7 mouse cellular contexts compared by ENCODE assay signal in the genomic region with DNA sequence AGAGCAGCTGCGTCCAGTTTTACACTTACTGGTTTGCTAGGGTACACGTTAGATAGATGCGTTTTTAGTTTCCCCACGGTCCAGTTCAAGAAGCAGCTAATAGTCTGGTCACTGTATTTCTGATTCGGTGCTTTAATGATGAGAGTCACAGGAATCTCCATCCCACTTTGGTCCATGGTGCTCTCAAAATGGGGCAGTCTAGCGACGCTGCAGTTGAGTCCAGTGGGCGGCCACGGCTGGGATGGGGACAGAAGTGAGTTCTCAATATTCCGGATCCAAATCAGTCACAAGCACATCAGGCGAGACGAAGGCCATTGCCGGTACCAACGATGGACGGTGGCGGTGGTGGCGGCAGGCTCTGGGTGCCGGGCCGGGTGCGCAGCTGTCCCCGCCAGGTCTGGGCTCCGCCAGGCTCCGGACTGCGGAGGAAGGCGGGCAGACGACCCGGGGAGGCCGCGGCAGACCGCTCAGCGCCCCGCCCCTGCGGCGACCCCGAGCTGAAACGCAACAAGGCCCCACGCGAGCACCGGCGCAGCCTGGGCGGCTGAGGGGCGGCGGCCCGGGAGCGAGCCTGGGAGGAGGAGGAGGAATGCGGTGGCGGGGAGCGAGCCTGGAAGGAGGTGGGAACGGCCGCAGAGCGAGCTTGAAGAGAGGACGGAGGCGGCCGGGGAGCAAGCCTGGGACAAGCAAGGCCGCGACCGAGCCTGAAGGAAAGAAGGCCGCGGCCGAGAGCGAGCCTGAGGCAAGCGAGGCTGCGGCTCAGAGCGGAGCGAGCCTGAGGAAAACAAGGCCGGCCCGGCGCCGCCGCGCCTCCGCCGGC. TPM values are rescaled to one million over a fixed set of nuclear protein-coding genes. Genes with fewer than 3 reads are reported as not detected.
DNase-seq lines count a peak whose midpoint lies in the region; ATAC-seq and TF ChIP-seq lines count a peak whose summit lies in the region.

No protein-coding gene starts in this region.

- in situ Hi-C loops in Patski (cut with MboI; ENCODE audit: low pct_unique_long_range_greater_than_20kb) = loop anchor here (25.0 kb wide), 1 partner anchor 336 kb away; a partner anchor contains a TSS

- H3K9me3 ChIP-seq in forebrain, embryonic 14.5 days (replicated peaks; ENCODE audit: control insufficient read depth, low read length) = no peaks in the 10 kb centered on the region
- no peaks in the 10 kb centered on the region for H3K9me3 ChIP-seq in hindbrain, embryonic 16.5 days (ENCODE audit: control insufficient read depth, low read length)
- no peaks in the 10 kb centered on the region for H3K9me3 ChIP-seq in limb, embryonic 15.5 days
- H3K9me3 ChIP-seq in midbrain, embryonic 14.5 days (ENCODE audit: control insufficient read depth, low read length) = no peaks in the 10 kb centered on the region

- CTCF ChIA-PET in Patski (lab: Charles Lee) = interaction anchor here (0.8 to 3.5 kb wide), 2 partner anchors 162 to 441 kb away, joined by 3 to 13 read pairs; no protein-coding TSS in a partner anchor

- H3K4me3 ChIP-seq in bone marrow macrophage, adult 2 months (ENCODE audit: insufficient read depth, low read length) = peak overlapping the region; percentile 82
- peak overlapping the region; percentile 94 for H3K4me3 ChIP-seq in forebrain, embryonic 14.5 days (ENCODE audit: low read depth, low read length)
- H3K4me3 ChIP-seq in hindbrain, embryonic 16.5 days (ENCODE audit: low read length) = peak overlapping the region; percentile 70
- peak overlapping the region; percentile 83 for H3K4me3 ChIP-seq in limb, embryonic 15.5 days
- H3K4me3 ChIP-seq in midbrain, embryonic 14.5 days (replicated peaks; ENCODE audit: low read depth, low read length) = peak overlapping the region; percentile 88

- peak overlapping the region; percentile 82 for H3K4me2 ChIP-seq in forebrain, embryonic 14.5 days (ENCODE audit: low read length)
- H3K4me2 ChIP-seq in hindbrain, embryonic 16.5 days (ENCODE audit: low read length) = peak overlapping the region; percentile 82
- peak overlapping the region; percentile 57 for H3K4me2 ChIP-seq in limb, embryonic 15.5 days
- peak overlapping the region; percentile 86 for H3K4me2 ChIP-seq in midbrain, embryonic 14.5 days (ENCODE audit: low read length)

- no peaks in the 10 kb centered on the region for H3K27me3 ChIP-seq in Patski
- H3K27me3 ChIP-seq in forebrain, embryonic 14.5 days (replicated peaks; ENCODE audit: control insufficient read depth, insufficient read depth, low read length) = no peaks in the 10 kb centered on the region
- no peaks in the 10 kb centered on the region for H3K27me3 ChIP-seq in hindbrain, embryonic 16.5 days (replicated peaks; ENCODE audit: control insufficient read depth, insufficient read depth, low read length)
- H3K27me3 ChIP-seq in limb, embryonic 15.5 days = no peaks in the 10 kb centered on the region
- no peaks in the 10 kb centered on the region for H3K27me3 ChIP-seq in midbrain, embryonic 14.5 days (ENCODE audit: control insufficient read depth, insufficient read depth, low read length)

- POLR2A ChIA-PET in Patski (lab: Charles Lee) = interaction anchor here (0.7 to 1.4 kb wide), 2 partner anchors 14 to 100 kb away, joined by 3 to 6 read pairs; a partner anchor contains a TSS

- no peaks in the 10 kb centered on the region for H3K36me3 ChIP-seq in forebrain, embryonic 14.5 days (ENCODE audit: control insufficient read depth, insufficient read depth, low read length)
- H3K36me3 ChIP-seq in hindbrain, embryonic 16.5 days (ENCODE audit: control insufficient read depth, insufficient read depth, low read length) = no peaks in the 10 kb centered on the region
- no peaks in the 10 kb centered on the region for H3K36me3 ChIP-seq in limb, embryonic 15.5 days
- no peaks in the 10 kb centered on the region for H3K36me3 ChIP-seq in midbrain, embryonic 14.5 days (ENCODE audit: control insufficient read depth, insufficient read depth, low read length)

- ATAC-seq in Patski = peak; percentile 18
- peak; percentile 68 for ATAC-seq in forebrain, embryonic 14.5 days
- peak; percentile 63; the same call in 1 of the 2 replicates for ATAC-seq in hindbrain, embryonic 16.5 days
- peak; percentile 75 for ATAC-seq in limb, embryonic 15.5 days (ENCODE audit: insufficient number of reproducible peaks, low FRiP score, low TSS enrichment, low read depth)
- ATAC-seq in midbrain, embryonic 14.5 days (ENCODE audit: low FRiP score, low TSS enrichment) = peak; percentile 72

- TF ChIP-seq CTCF in Patski (IDR thresholded peaks at IDR 0.05) = no peak
- no peak for TF ChIP-seq CTCF in bone marrow macrophage, adult 2 months (IDR thresholded peaks at IDR 0.05; ENCODE audit: low read depth, low read length)

- peak; percentile 34 for DNase-seq in Patski (ENCODE audit: low read depth, low spot score)
- DNase-seq in forebrain, embryonic 14.5 days (ENCODE audit: low spot score) = peak; percentile 11
- DNase-seq in midbrain, embryonic 14.5 days = peak; percentile 56
- peak; percentile 71 to 87 for DNase-seq in spleen, postnatal 4 days (ENCODE audit: low spot score in 2 of 2)

- TF ChIP-seq POLR2A in bone marrow macrophage, adult 2 months (IDR thresholded peaks at IDR 0.05; ENCODE audit: borderline replicate concordance, low read depth, low read length) = no peak

- H3K27ac ChIP-seq in bone marrow macrophage, adult 2 months (ENCODE audit: insufficient read depth, low read depth, low read length) = peak overlapping the region; percentile 95
- peak overlapping the region; percentile 99 for H3K27ac ChIP-seq in forebrain, embryonic 14.5 days (ENCODE audit: low read depth, low read length)
- H3K27ac ChIP-seq in hindbrain, embryonic 16.5 days (ENCODE audit: low read depth, low read length) = peak overlapping the region; percentile 94
- H3K27ac ChIP-seq in limb, embryonic 15.5 days = peak overlapping the region; percentile 99
- H3K27ac ChIP-seq in midbrain, embryonic 14.5 days (replicated peaks; ENCODE audit: low read depth, low read length) = peak overlapping the region; percentile 98

- peaks cover 16% of the 10 kb centered on the region for H3K4me1 ChIP-seq in bone marrow macrophage, adult 2 months (ENCODE audit: control insufficient read depth, insufficient read depth, low read length)
- H3K4me1 ChIP-seq in forebrain, embryonic 14.5 days (ENCODE audit: control insufficient read depth, insufficient read depth, low read length) = peaks cover 25% of the 10 kb centered on the region
- H3K4me1 ChIP-seq in hindbrain, embryonic 16.5 days (ENCODE audit: control insufficient read depth, insufficient read depth, low read depth, low read length) = peaks cover 24% of the 10 kb centered on the region
- peaks cover 21% of the 10 kb centered on the region for H3K4me1 ChIP-seq in limb, embryonic 15.5 days
- peaks cover 28% of the 10 kb centered on the region for H3K4me1 ChIP-seq in midbrain, embryonic 14.5 days (ENCODE audit: control insufficient read depth, insufficient read depth, low read length)

- 1% methylated on average over 60 of the region's 73 CpGs for WGBS in forebrain, embryonic 14.5 days
- under 1% methylated on average over 73 of the region's 73 CpGs for WGBS in hindbrain, embryonic 16.5 days
- under 1% methylated on average over 72 of the region's 73 CpGs for WGBS in limb, embryonic 15.5 days
- under 1% methylated on average over 73 of the region's 73 CpGs for WGBS in midbrain, embryonic 14.5 days

- peak overlapping the region; percentile 97 for H3K9ac ChIP-seq in forebrain, embryonic 14.5 days (ENCODE audit: low read length)
- H3K9ac ChIP-seq in hindbrain, embryonic 16.5 days (ENCODE audit: low read depth, low read length) = peak overlapping the region; percentile 96
- peak overlapping the region; percentile 79 for H3K9ac ChIP-seq in limb, embryonic 15.5 days
- H3K9ac ChIP-seq in midbrain, embryonic 14.5 days (replicated peaks; ENCODE audit: low read length) = peak overlapping the region; percentile 96

RNA-seq across cellular contexts. Expression of a gene that starts 0.6 kb away (rescaled TPM):
- polyA plus RNA-seq in Patski (2021) = 38.8 TPM
- 53.2 and 53.6 TPM in 2 replicates for polyA plus RNA-seq in bone marrow macrophage, adult 2 months (2012; ENCODE audit: insufficient read depth, insufficient read length, missing spikeins)
- 25.3 and 31.6 TPM in 2 replicates for polyA plus RNA-seq in forebrain, embryonic 14.5 days (2014; fragmentation: Nextera tagmentation; extraction: Ambion mirVana)
- polyA plus RNA-seq in hindbrain, embryonic 16.5 days (2015; fragmentation: Nextera tagmentation; extraction: Ambion mirVana) = 30.2 and 32.3 TPM in 2 replicates
- polyA plus RNA-seq in limb, embryonic 15.5 days (2015; fragmentation: Nextera tagmentation; extraction: Ambion mirVana) = 30.6 and 34.3 TPM in 2 replicates
- polyA plus RNA-seq in midbrain, embryonic 14.5 days (2014; fragmentation: Nextera tagmentation; extraction: Ambion mirVana) = 30.6 and 40.7 TPM in 2 replicates

Comparison
In these comparisons a context has a peak if more than half of its experiments do, and no peak if none do; other contexts are left out.
1. Peak in every context shown above with its lines: DNase-seq, ATAC-seq, H3K4me3 ChIP-seq and H3K27ac ChIP-seq.
2. ATAC-seq: peak in every context shown above with its lines; median percentile 75 in limb, embryonic 15.5 days; 72 in midbrain, embryonic 14.5 days; 68 in forebrain, embryonic 14.5 days; 63 in hindbrain, embryonic 16.5 days; 18 in Patski.
3. DNase-seq: peak in every context shown above with its lines; median percentile 79 in spleen, postnatal 4 days; 56 in midbrain, embryonic 14.5 days; 34 in Patski; 11 in forebrain, embryonic 14.5 days.